Mouse (Mus musculus) G1E (cell line): ENCODE results near the gene Cpe. TPM values are rescaled to one million over a fixed set of nuclear protein-coding genes. Genes with fewer than 3 reads are reported as not detected.

Source experiments
- ATAC-seq: 2 replicates; pipeline ENCODE4 v1.8.0; 2016; ENCODE audit warnings: mild to moderate bottlenecking; ENCODE audit not compliant: insufficient number of reproducible peaks, poor library complexity, low FRiP score, severe bottlenecking; ENCODE audit errors: extremely low read depth
- DNase-seq: peaks from one replicate; pipeline ENCODE4 v3.0.0; 2012; ENCODE audit warnings: low spot score
- H3K27me3 ChIP-seq: 2 replicates; pipeline ENCODE4 v1.6.1; 2012; ENCODE audit warnings: mild to moderate bottlenecking, low read length, inconsistent platforms; ENCODE audit not compliant: insufficient read depth
- H3K36me3 ChIP-seq: replicated peaks from 2 replicates; pipeline ENCODE3; 2012; ENCODE audit warnings: mild to moderate bottlenecking, inconsistent platforms
- H3K4me1 ChIP-seq: 2 replicates; pipeline ENCODE4 v1.6.1; 2012; ENCODE audit warnings: low read depth, low read length, inconsistent platforms, mixed read lengths; ENCODE audit not compliant: insufficient read depth
- H3K4me3 ChIP-seq: 2 replicates; pipeline ENCODE4 v1.5.1; 2012; ENCODE audit warnings: low read depth, mild to moderate bottlenecking, inconsistent platforms, low read length, moderate library complexity, mixed read lengths
- H3K9me3 ChIP-seq: replicated peaks from 2 replicates; pipeline ENCODE4 v1.6.1; 2012; ENCODE audit warnings: inconsistent platforms
- CTCF ChIP-seq: IDR thresholded peaks from 2 replicates; pipeline ENCODE4 v1.5.1; 2012; ENCODE audit warnings: low read depth, low read length, inconsistent platforms, mixed read lengths
- GATA1 ChIP-seq: IDR thresholded peaks from 2 replicates; pipeline ENCODE4 v1.6.1; 2012; ENCODE audit warnings: borderline replicate concordance, low read length, inconsistent platforms, mixed read lengths
- GATA2 ChIP-seq: IDR thresholded peaks from 2 replicates; pipeline ENCODE4 v1.6.1; 2012; ENCODE audit warnings: low read depth, low read length, inconsistent platforms, borderline replicate concordance
- POLR2AphosphoS5 ChIP-seq: IDR thresholded peaks from 2 replicates; pipeline ENCODE4 v1.6.1; 2012; ENCODE audit warnings: low read depth, low read length, inconsistent platforms; ENCODE audit not compliant: insufficient replicate concordance
- TAL1 ChIP-seq: conservative IDR thresholded peaks from 2 replicates; pipeline ENCODE4 v1.6.1; 2012; ENCODE audit warnings: low read depth, low read length, inconsistent platforms, mixed read lengths
- polyA plus RNA-seq: library from polyadenylated mRNA; stranded (reverse); fragments of >175 nt; gene quantifications from 2 replicates; pipeline ENCODE4 v1.2.3, GENCODE M21; 2012
- total RNA-seq, 2 experiments: library from RNA; stranded (forward) in 1 of 2; stranded (reverse) in 1 of 2; fragments of 200-1000 nt in 1 of 2; fragments of >200 nt in 1 of 2; fragmentation: Nextera tagmentation in 1 of 2; gene quantifications; 2 replicates each; pipeline ENCODE4 v1.2.3; 2014 to 2017

The Cpe gene
- total and polyA plus RNA-seq, 3 experiments = 0.11 TPM; not detected in 2

GRCm38 (mm10) chr8:64642799-64643198, 50.1 kb downstream of the Cpe start:
- Histone ChIP-seq H3K4me3 (no peak overlapping the region), H3K36me3 (no peaks in the 10 kb centered on the region), H3K9me3 (no peaks in the 10 kb centered on the region), H3K4me1 (no peaks in the 10 kb centered on the region), H3K27me3 (0 out of 2 replicates have a peak, but pooled peaks cover 5% of the 10 kb centered on the region)
- DNase-seq = no peak
- ATAC-seq = no peak
- no peak for TF ChIP-seq CTCF
- no peak for TF ChIP-seq GATA1
- no peak for TF ChIP-seq TAL1
- no peak for TF ChIP-seq POLR2AphosphoS5
- TF ChIP-seq GATA2 = no peak

- TF ChIP-seq POLR2AphosphoS5 (no peak), CTCF (no peak), TAL1 (no peak), GATA1 (no peak), GATA2 (no peak)
- Histone ChIP-seq H3K36me3 (no peaks in the 10 kb centered on the region), H3K4me1 (no peaks in the 10 kb centered on the region), H3K4me3 (no peak overlapping the region), H3K9me3 (no peaks in the 10 kb centered on the region), H3K27me3 (no peaks in the 10 kb centered on the region)
- ATAC-seq (no peak), DNase-seq (no peak)
Measured at GRCm38 (mm10) chr8:64640599-64640998, 52.3 kb downstream of the Cpe start.

- no peaks in the 10 kb centered on the region for H3K36me3 ChIP-seq
- peaks cover 2% of the 10 kb centered on the region; the same call in 1 of the 2 replicates for H3K27me3 ChIP-seq
- DNase-seq = no peak
- no peaks in the 10 kb centered on the region for H3K9me3 ChIP-seq
- H3K4me1 ChIP-seq = no peaks in the 10 kb centered on the region
- no peak for TF ChIP-seq TAL1
- TF ChIP-seq GATA1 = no peak
- no peak for TF ChIP-seq GATA2
- TF ChIP-seq CTCF = no peak
- TF ChIP-seq POLR2AphosphoS5 = no peak
- ATAC-seq = no peak
- H3K4me3 ChIP-seq = no peak overlapping the region
Measured at GRCm38 (mm10) chr8:64639676-64640075, 53.2 kb downstream of the Cpe start.

- Histone ChIP-seq H3K4me3 (no peak overlapping the region), H3K36me3 (no peaks in the 10 kb centered on the region), H3K4me1 (no peaks in the 10 kb centered on the region), H3K27me3 (peaks cover 2% of the 10 kb centered on the region; the same call in 1 of the 2 replicates), H3K9me3 (no peaks in the 10 kb centered on the region)
- DNase-seq (no peak), ATAC-seq (no peak)
- TF ChIP-seq CTCF (no peak), GATA1 (no peak)
Measured at GRCm38 (mm10) chr8:64634901-64635300, 58.0 kb downstream of the Cpe start.

- H3K36me3 ChIP-seq = no peaks in the 10 kb centered on the region
- no peaks in the 10 kb centered on the region for H3K9me3 ChIP-seq
- no peak overlapping the region for H3K4me3 ChIP-seq
- no peak for ATAC-seq
- TF ChIP-seq TAL1 = no peak
- no peak for DNase-seq
- peaks cover 2% of the 10 kb centered on the region; the same call in 1 of the 2 replicates for H3K27me3 ChIP-seq
- H3K4me1 ChIP-seq = no peaks in the 10 kb centered on the region
Measured at GRCm38 (mm10) chr8:64634131-64634865, 58.6 kb downstream of the Cpe start.

GRCm38 (mm10) chr8:64632169-64632568, 60.7 kb downstream of the Cpe start:
- DNase-seq (no peak), ATAC-seq (no peak)
- Histone ChIP-seq H3K4me3 (no peak overlapping the region), H3K36me3 (no peaks in the 10 kb centered on the region), H3K4me1 (no peaks in the 10 kb centered on the region), H3K27me3 (peaks cover 6% of the 10 kb centered on the region), H3K9me3 (no peaks in the 10 kb centered on the region)
- TF ChIP-seq TAL1 (no peak), GATA1 (no peak), POLR2AphosphoS5 (no peak), GATA2 (no peak), CTCF (no peak)

GRCm38 (mm10) chr8:64631761-64632160, 61.1 kb downstream of the Cpe start:
- Histone ChIP-seq H3K36me3 (no peaks in the 10 kb centered on the region), H3K4me3 (no peak overlapping the region), H3K27me3 (peaks cover 6% of the 10 kb centered on the region), H3K4me1 (no peaks in the 10 kb centered on the region), H3K9me3 (no peaks in the 10 kb centered on the region)
- ATAC-seq (no peak), DNase-seq (no peak)
- TF ChIP-seq GATA2 = no peak
- TF ChIP-seq POLR2AphosphoS5 = no peak
- no peak for TF ChIP-seq GATA1
- no peak for TF ChIP-seq CTCF
- no peak for TF ChIP-seq TAL1
